Mouse (Mus musculus) heart, embryonic 12.5 days (tissue): ENCODE measurements around the gene Trim27. TPM values are rescaled to one million over a fixed set of nuclear protein-coding genes. Genes with fewer than 3 reads are reported as not detected.

ENCODE experiments used
- ATAC-seq: fragments of 200-750 bp; cut with Nextera tagmentation; 2 replicates; pipeline ENCODE4 v1.8.0; 2017; ENCODE audit warnings: moderate TSS enrichment, moderate library complexity; ENCODE audit not compliant: insufficient number of reproducible peaks, low FRiP score
- H3K27ac ChIP-seq: fragments of 300-500 bp; sonication (generic); 2 replicates; pipeline ENCODE4 v1.5.1; 2016; ENCODE audit warnings: mild to moderate bottlenecking, moderate library complexity; ENCODE audit not compliant: poor library complexity, severe bottlenecking
- H3K27me3 ChIP-seq: fragments of 300-500 bp; sonication (generic); replicated peaks from 2 replicates; pipeline ENCODE4 v1.6.1; 2016; ENCODE audit warnings: mild to moderate bottlenecking, moderate library complexity
- H3K36me3 ChIP-seq: fragments of 300-500 bp; sonication (generic); 2 replicates; pipeline ENCODE4 v1.6.1; 2016; ENCODE audit warnings: mild to moderate bottlenecking, moderate library complexity
- H3K4me1 ChIP-seq: fragments of 300-500 bp; sonication (generic); replicated peaks from 2 replicates; pipeline ENCODE4 v1.6.1; 2016; ENCODE audit warnings: mild to moderate bottlenecking
- H3K4me2 ChIP-seq: fragments of 300-500 bp; sonication (generic); 2 replicates; pipeline ENCODE4 v1.6.1; 2016; ENCODE audit warnings: mild to moderate bottlenecking, moderate library complexity
- H3K4me3 ChIP-seq: fragments of 300-500 bp; sonication (generic); 2 replicates; pipeline ENCODE4 v1.5.1; 2016; ENCODE audit warnings: mild to moderate bottlenecking
- H3K9ac ChIP-seq: fragments of 300-500 bp; sonication (generic); 2 replicates; pipeline ENCODE4 v1.6.1; 2016; ENCODE audit warnings: mild to moderate bottlenecking, moderate library complexity
- H3K9me3 ChIP-seq: fragments of 300-500 bp; sonication (generic); replicated peaks from 2 replicates; pipeline ENCODE4 v1.6.1; 2016; ENCODE audit warnings: mild to moderate bottlenecking, moderate library complexity
- WGBS: fragments of 180-500 bp; shearing (Covaris S2); methylation state at CpG from one replicate; pipeline ENCODE4 v1.1.7; 2016; 5-methylcytosine and 5-hydroxymethylcytosine counted together
- polyA plus RNA-seq: library from polyadenylated mRNA; unstranded; fragments of >200 nt; fragmentation: Nextera tagmentation; extraction: Ambion mirVana; gene quantifications from 2 replicates; pipeline ENCODE4 v1.2.1, GENCODE M21; 2016

Trim27 gene
- polyA plus RNA-seq: 98.2 and 103 TPM in 2 replicates

- peak within 1 kb of the TSS; percentile 91 for H3K9ac ChIP-seq
- WGBS: under 1% methylated on average over 15 of the region's 15 CpGs
- H3K4me2 ChIP-seq: peak within 1 kb of the TSS; percentile 94
- H3K27me3 ChIP-seq: no peaks in the 10 kb centered on the region
- peak within 1 kb of the TSS; percentile 93 for H3K27ac ChIP-seq
- H3K9me3 ChIP-seq: no peaks in the 10 kb centered on the region
- ATAC-seq: peak; percentile 61
- peaks cover 18% of the 10 kb centered on the region for H3K4me1 ChIP-seq
- peaks cover 27% of the 10 kb centered on the region for H3K36me3 ChIP-seq
- peak within 1 kb of the TSS; percentile 72 for H3K4me3 ChIP-seq
Observed at GRCm38 (mm10) chr13:21179367-21179723, at the start of gene Trim27. TSS of gene Trim27 (plus strand) at chr13:21179445.

- Histone ChIP-seq H3K9me3 (no peaks in the 10 kb centered on the region), H3K27ac (no peak overlapping the region), H3K27me3 (peaks cover 8% of the 10 kb centered on the region; the same call in 1 of the 2 replicates), H3K4me1 (no peaks in the 10 kb centered on the region), H3K36me3 (no peaks in the 10 kb centered on the region), H3K4me2 (no peak overlapping the region), H3K4me3 (no peak overlapping the region), H3K9ac (no peak overlapping the region)
- WGBS: 30% methylated on average over 8 of the region's 8 CpGs
- no peak for ATAC-seq
Observed at GRCm38 (mm10) chr13:21142421-21142820, 36.8 kb upstream of the Trim27 start.

GRCm38 (mm10) chr13:21145767-21146166, 33.5 kb upstream of the Trim27 start, which contains the start of gene Olfr1368:
TSS of gene Olfr1368 (minus strand) at chr13:21145867.
- Histone ChIP-seq H3K4me1 (no peaks in the 10 kb centered on the region), H3K36me3 (no peaks in the 10 kb centered on the region), H3K27me3 (peaks cover 3% of the 10 kb centered on the region; the same call in 1 of the 2 replicates), H3K4me2 (no peak within 1 kb of the TSS), H3K9me3 (no peaks in the 10 kb centered on the region), H3K9ac (no peak within 1 kb of the TSS), H3K27ac (no peak within 1 kb of the TSS), H3K4me3 (no peak within 1 kb of the TSS)
- ATAC-seq: no peak
- WGBS: 61% methylated on average over 4 of the region's 4 CpGs

- no peak for ATAC-seq
- no peak overlapping the region for H3K4me3 ChIP-seq
- H3K9me3 ChIP-seq: no peaks in the 10 kb centered on the region
- 0 out of 2 replicates have a peak, but pooled peaks cover 3% of the 10 kb centered on the region for H3K27me3 ChIP-seq
- WGBS: 71% methylated on average over 5 of the region's 5 CpGs
- no peaks in the 10 kb centered on the region for H3K36me3 ChIP-seq
- no peak overlapping the region for H3K27ac ChIP-seq
- no peak overlapping the region for H3K4me2 ChIP-seq
- H3K4me1 ChIP-seq: peaks cover 7% of the 10 kb centered on the region; the same call in 1 of the 2 replicates
- H3K9ac ChIP-seq: no peak overlapping the region
Observed at GRCm38 (mm10) chr13:21155888-21156287, 23.4 kb upstream of the Trim27 start.

GRCm38 (mm10) chr13:21158071-21158470, 21.2 kb upstream of the Trim27 start:
- Histone ChIP-seq H3K27ac (no peak overlapping the region), H3K4me1 (peaks cover 9% of the 10 kb centered on the region; the same call in 1 of the 2 replicates), H3K27me3 (0 out of 2 replicates have a peak, but pooled peaks cover 3% of the 10 kb centered on the region), H3K9me3 (no peaks in the 10 kb centered on the region), H3K36me3 (no peaks in the 10 kb centered on the region), H3K4me3 (no peak overlapping the region; the same call in 1 of the 2 replicates), H3K9ac (no peak overlapping the region), H3K4me2 (peak overlapping the region; percentile 91)
- no peak for ATAC-seq
- 10% methylated on average over 9 of the region's 9 CpGs for WGBS

- Histone ChIP-seq H3K4me1 (peaks cover 9% of the 10 kb centered on the region; the same call in 1 of the 2 replicates), H3K27ac (peak overlapping the region; percentile 47; the same call in 1 of the 2 replicates), H3K9ac (peak overlapping the region; percentile 67), H3K27me3 (0 out of 2 replicates have a peak, but pooled peaks cover 3% of the 10 kb centered on the region), H3K9me3 (no peaks in the 10 kb centered on the region), H3K36me3 (no peaks in the 10 kb centered on the region), H3K4me2 (peak overlapping the region; percentile 91), H3K4me3 (peak overlapping the region; percentile 69)
- no peak for ATAC-seq
- under 1% methylated on average over 19 of the region's 19 CpGs for WGBS
Observed at GRCm38 (mm10) chr13:21158785-21159474, 20.3 kb upstream of the Trim27 start.

- 1% methylated on average over 15 of the region's 15 CpGs for WGBS
- Histone ChIP-seq H3K4me1 (peaks cover 9% of the 10 kb centered on the region; the same call in 1 of the 2 replicates), H3K4me3 (peak overlapping the region; percentile 69), H3K27ac (peak overlapping the region; percentile 47; the same call in 1 of the 2 replicates), H3K36me3 (no peaks in the 10 kb centered on the region), H3K27me3 (0 out of 2 replicates have a peak, but pooled peaks cover 3% of the 10 kb centered on the region), H3K9me3 (no peaks in the 10 kb centered on the region), H3K4me2 (peak overlapping the region; percentile 91), H3K9ac (peak overlapping the region; percentile 67)
- ATAC-seq: no peak
Observed at GRCm38 (mm10) chr13:21159475-21159819, 19.8 kb upstream of the Trim27 start.

GRCm38 (mm10) chr13:21160041-21160511, 19.2 kb upstream of the Trim27 start:
- Histone ChIP-seq H3K36me3 (no peaks in the 10 kb centered on the region), H3K4me1 (peaks cover 9% of the 10 kb centered on the region; the same call in 1 of the 2 replicates), H3K27ac (no peak overlapping the region), H3K9ac (peak overlapping the region; percentile 67), H3K9me3 (no peaks in the 10 kb centered on the region), H3K4me2 (peak overlapping the region; percentile 91), H3K27me3 (0 out of 2 replicates have a peak, but pooled peaks cover 3% of the 10 kb centered on the region), H3K4me3 (peak overlapping the region; percentile 69)
- ATAC-seq: 0 out of 2 replicates have a peak, but pooled peaks have one; percentile 20
- under 1% methylated on average over 16 of the region's 16 CpGs for WGBS

GRCm38 (mm10) chr13:21160657-21161590, 18.3 kb upstream of the Trim27 start:
- Histone ChIP-seq H3K4me2 (peak overlapping the region; percentile 91), H3K4me3 (peak overlapping the region; percentile 69), H3K4me1 (peaks cover 9% of the 10 kb centered on the region; the same call in 1 of the 2 replicates), H3K27me3 (0 out of 2 replicates have a peak, but pooled peaks cover 3% of the 10 kb centered on the region), H3K9me3 (no peaks in the 10 kb centered on the region), H3K36me3 (no peaks in the 10 kb centered on the region), H3K9ac (no peak overlapping the region), H3K27ac (no peak overlapping the region)
- peak; percentile 83 for ATAC-seq
- under 1% methylated on average over 32 of the region's 32 CpGs for WGBS

GRCm38 (mm10) chr13:21161591-21161990, 17.7 kb upstream of the Trim27 start:
- Histone ChIP-seq H3K4me1 (peaks cover 9% of the 10 kb centered on the region; the same call in 1 of the 2 replicates), H3K36me3 (no peaks in the 10 kb centered on the region), H3K9ac (no peak overlapping the region), H3K4me2 (peak overlapping the region; percentile 91), H3K27me3 (0 out of 2 replicates have a peak, but pooled peaks cover 3% of the 10 kb centered on the region), H3K4me3 (peak overlapping the region; percentile 69; the same call in 1 of the 2 replicates), H3K27ac (no peak overlapping the region), H3K9me3 (no peaks in the 10 kb centered on the region)
- WGBS: 47% methylated on average over 2 of the region's 2 CpGs
- ATAC-seq: no peak
